Mouse (Mus musculus) monocyte, adult 5-6 weeks (primary cell): Measurements from ENCODE around the gene Thyn1. TPM values are rescaled to one million over a fixed set of nuclear protein-coding genes. Genes with fewer than 3 reads are reported as not detected.

Source experiments
- ATAC-seq: fragments of 153-309, 156-312 bp; replicated peaks from 2 replicates; pipeline ENCODE4 v1.8.0; 2017; ENCODE audit warnings: mild to moderate bottlenecking; ENCODE audit not compliant: low TSS enrichment, insufficient number of reproducible peaks, severe bottlenecking, poor library complexity, low FRiP score
- total RNA-seq: library from RNA; stranded (forward); fragments of 200-1000, 200-491, 200-594 nt; gene quantifications from 3 replicates; pipeline ENCODE4 v1.2.3, GENCODE M21; 2017

The Thyn1 gene
- total RNA-seq, 1 experiment from 2014 or later: 23.6 TPM

- no peak for ATAC-seq
These were observed 29.7 kb downstream of the Thyn1 start for GRCm38 (mm10) chr9:27029022-27029827.

GRCm38 (mm10) chr9:27029828-27030762, 30.6 kb downstream of the Thyn1 start, which contains the start of the genes Vps26b and Ncapd3:
Gene Vps26b (minus strand): TSS chr9:27030065.
Gene Ncapd3 (plus strand): TSS chr9:27030175.
- peak; percentile 91 for ATAC-seq

GRCm38 (mm10) chr9:27030763-27031100, 31.2 kb downstream of the Thyn1 start:
- ATAC-seq: no peak

GRCm38 (mm10) chr9:27043892-27044291, 44.4 kb downstream of the Thyn1 start:
- no peak for ATAC-seq

GRCm38 (mm10) chr9:27049492-27049891, 50.0 kb downstream of the Thyn1 start:
- no peak for ATAC-seq

Other genes starting within 250 kb of the Thyn1 start
- gene Glb1l2, start 193.2 kb upstream of the Thyn1 start, total RNA-seq: not detected in 3 replicates
- not detected in 3 replicates for gene Glb1l3, start 138.8 kb upstream of the Thyn1 start, total RNA-seq
- not detected in 3 replicates for gene Gm1110, start 76.6 kb upstream of the Thyn1 start, total RNA-seq
- 14.9 to 24.0 TPM (median 22.7 TPM) in 3 replicates for gene Acad8, start 144 bp upstream of the Thyn1 start, total RNA-seq
- 29.7 to 54.2 TPM (median 35.5 TPM) in 3 replicates for gene Vps26b, start 30.4 kb downstream of the Thyn1 start, total RNA-seq
- gene Ncapd3, start 30.5 kb downstream of the Thyn1 start, total RNA-seq: 17.1 to 33.8 TPM (median 20.8 TPM) in 3 replicates
- gene Jam3, start 155.7 kb downstream of the Thyn1 start, total RNA-seq: 1.0 TPM in 1 of 3 replicates, not detected in the others